Mouse (Mus musculus) lung, postnatal 14 days (tissue): ENCODE measurements around the gene Vac14.

Experiments used
- DNase-seq: peaks from one replicate; pipeline ENCODE4 v3.0.0; 2021

Gene Vac14

DNA sequence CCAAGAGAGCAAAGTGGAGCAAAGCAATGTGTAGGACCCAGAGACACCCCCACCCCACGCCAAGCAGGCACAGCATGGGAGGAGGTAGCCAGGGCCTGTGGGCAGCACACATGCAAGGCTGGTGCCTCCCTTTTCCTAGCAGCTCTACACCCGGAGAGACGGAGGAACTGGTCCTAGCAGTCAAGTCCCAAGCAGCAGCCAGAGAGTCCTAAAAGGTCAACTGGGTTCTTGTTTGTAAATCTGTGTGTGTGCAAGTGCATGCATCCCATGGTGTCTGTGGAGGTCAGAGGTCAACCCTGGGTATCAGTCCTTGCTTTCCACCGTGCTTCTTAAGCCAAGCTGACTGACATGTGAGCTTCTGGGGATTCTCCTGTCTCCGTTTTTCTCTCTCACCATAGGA lies 75.8 kb downstream of the Vac14 start:
- DNase-seq, result no peak

DNA sequence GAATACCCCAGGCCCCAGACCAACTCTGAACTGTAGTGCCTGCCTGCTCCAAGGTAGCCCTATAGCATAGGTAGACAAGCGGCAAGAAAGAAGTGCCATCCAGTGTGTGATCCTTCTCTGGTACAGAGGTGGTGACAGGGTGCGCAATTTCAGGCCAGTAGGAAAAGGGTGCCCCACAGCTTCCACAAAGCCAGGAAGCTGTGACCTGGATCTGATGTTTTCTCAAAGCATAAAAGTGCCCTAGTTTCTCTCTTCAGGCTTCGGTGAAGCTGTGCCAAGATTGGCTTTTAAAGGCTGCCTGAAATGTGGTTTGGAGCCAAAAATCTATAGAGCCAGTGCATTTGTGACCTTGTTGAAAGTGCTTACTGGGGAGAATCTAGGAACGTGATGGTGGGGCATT lies 76.4 kb downstream of the Vac14 start:
- DNase-seq, result no peak

DNA sequence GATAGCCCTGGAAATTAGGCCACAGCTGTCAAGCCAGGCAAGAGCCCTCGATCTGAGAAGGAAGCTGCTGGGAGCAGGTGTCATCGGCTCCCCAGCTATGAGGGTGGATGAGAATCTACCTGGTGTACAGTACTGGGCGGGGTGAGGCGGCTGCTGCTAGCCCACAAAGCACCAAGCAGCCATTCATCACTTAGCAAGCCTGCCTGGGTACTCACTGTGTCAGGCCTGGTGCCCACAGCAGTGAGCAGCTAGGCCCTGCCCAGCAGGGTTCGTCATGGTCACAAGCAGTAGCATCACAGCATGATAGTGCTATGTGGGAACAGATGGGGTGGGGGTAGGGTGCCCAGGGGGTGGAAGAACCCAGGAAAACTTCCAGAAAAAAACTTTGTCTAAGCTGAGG lies 77.0 kb downstream of the Vac14 start:
- no peak for DNase-seq

DNA sequence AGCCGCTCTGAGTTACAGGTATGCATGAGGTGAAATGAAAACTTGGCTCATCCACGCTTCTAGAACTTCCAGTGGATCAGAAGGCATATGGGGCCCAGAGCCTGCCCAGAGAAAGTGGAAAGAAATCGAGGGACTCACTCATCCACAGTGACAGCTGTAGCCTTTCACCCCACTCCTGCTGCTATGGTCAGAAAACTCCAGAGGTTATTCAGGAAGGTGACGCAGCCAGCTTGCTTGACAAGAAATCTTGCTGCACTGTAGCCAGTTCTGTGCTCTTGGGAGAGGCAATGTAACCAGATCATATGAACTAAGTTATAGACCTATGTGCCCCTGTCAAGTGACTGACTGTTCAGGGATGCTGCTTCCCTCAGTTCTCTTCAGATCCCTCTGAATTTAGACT lies 77.7 kb downstream of the Vac14 start:
- DNase-seq, result no peak

DNA sequence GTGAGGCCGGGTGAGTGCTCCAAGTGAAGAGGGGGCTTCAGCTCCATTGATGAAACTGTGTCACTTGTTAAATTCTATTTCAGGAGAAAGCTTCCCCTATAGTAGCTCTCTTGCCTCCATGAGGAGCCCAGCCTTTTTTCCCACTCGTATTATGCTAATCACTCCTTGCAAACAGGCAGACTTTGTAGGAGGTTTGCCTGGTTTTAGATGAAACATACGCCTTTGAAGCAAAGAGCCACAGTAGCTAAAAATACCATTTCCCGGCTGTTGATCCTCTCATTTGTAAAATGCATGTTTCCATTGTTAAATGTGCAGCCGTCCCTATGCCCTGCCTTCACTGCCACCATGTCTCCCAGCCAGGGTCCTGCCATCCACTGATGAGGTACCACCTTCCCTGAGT lies 79.2 kb downstream of the Vac14 start:
- DNase-seq, result no peak

DNA sequence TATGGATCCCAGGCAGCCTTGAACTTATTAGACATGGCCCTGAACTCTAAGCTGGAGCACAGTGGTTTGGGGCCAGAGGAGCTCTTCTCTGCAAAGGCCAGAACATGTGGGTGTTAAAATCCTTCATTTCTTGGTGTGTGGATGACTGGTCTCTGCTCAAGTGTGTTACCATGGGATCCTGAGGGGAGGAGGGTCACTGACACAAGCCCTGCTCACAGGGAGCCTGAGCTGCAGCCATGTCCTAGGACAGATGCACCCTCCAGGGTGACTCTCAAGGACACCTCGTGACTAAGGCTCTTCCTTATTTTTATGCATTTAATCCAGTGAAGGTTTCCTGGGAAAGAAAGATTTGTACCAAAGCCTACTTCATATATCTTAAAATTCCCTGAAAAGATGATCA lies 79.7 kb downstream of the Vac14 start:
- DNase-seq, result no peak

DNA sequence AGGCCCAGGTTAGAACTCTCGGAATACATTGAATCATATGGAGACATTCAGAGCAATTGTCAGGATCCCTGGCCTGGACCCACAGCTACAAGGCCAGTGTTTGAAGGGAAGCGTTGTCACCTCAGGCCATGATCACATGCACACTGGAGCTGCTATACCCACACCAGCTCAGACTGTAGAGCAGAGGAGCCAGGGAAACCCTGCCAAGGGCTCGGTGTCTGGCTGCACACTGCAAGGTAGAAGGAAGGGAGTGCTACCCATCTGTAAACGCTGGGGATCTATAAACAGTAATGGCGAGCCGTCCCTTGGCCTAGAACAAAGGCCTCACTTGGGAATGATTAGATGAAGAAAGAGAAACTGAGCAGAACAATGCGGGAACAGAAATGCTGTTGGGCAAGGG lies 81.1 kb downstream of the Vac14 start:
- no peak for DNase-seq

DNA sequence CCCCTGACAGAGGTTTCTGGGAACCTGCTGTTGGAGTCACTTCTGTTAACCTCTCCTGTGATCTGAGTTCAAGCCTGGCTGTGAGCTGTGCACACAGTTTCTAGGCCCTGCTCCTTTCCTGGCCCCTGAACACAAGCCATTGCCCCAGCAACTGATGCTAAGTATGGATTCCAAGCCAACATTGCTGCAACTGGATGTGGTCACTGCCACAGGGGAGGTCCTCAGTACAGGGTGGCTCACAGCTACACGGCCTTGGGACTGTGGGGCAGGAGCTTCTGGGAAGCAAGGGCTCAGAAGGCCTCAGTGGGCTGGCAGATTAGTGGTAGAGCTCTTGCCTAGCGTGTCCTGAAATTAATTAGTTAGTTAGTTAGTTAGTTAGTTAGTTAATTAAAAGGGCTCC lies 82.2 kb downstream of the Vac14 start:
- DNase-seq, result no peak

DNA sequence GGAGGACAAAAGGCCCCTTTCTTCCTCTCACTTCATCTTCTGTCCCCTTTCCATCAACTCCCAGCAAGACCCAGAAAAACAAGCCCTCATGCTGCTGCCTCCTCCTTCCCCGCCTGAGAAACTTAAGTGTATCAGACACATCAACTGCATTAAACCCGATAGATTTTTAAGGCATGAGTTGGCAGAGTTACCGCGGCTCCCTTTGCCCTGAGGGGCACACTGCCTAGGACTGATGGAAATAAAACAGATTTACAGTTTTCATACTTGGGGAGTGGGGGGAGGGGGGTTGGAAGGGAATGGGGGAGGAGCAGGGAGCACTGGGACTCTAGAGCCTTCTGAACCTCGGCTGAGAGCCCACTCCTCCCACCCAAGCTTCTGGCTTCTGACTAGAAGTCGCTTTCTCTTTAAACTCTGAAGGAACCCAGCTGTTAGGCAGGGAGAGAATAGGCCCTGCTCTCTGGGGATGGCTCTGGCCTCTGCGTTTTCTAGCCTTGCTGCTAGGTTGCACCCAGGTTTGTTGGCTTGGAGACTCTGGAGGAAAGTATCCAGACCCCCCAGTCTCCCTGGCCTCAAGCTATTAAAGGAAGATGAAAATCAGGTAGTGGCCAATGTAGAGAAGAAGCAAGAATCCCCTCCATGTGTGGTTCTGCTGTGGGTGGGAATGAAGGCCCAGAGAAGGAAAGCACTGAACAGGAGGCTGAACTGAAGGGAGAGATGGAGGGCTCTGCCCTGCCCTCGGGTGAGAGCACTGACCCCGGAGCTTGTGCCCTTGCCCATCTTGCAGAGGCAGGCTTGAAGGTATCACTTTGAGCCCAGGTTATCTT lies 84.5 kb downstream of the Vac14 start:
- DNase-seq, result no peak

DNA sequence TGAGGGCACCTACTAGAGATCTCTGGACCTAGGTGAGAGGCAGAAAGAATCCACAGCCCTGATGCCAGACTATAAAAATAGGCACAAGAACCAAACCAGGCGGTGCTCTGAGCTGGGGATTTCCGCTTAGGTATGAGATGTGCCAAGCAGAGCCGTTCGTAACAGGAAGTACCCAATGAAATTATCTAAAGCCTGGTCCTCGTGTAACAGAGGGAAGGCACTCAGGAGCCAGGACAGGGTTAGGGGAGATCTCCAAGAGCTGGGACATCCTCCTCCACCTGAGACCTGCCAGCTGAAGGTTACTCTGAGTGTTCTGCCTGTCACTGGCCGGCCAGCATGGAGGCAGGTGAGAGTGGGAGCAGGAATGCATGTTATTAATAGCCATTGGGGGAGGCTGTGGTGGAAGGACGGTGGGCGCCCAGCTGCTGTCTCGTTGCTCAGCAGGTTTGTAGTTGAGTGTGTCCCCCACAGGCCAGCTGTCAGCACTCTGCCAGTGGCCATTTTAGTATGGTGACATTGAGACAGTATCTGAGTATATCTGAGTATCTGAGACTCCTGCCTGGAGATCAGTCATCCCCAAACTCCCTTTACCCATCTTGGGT lies 85.2 kb downstream of the Vac14 start:
- no peak for DNase-seq

DNA sequence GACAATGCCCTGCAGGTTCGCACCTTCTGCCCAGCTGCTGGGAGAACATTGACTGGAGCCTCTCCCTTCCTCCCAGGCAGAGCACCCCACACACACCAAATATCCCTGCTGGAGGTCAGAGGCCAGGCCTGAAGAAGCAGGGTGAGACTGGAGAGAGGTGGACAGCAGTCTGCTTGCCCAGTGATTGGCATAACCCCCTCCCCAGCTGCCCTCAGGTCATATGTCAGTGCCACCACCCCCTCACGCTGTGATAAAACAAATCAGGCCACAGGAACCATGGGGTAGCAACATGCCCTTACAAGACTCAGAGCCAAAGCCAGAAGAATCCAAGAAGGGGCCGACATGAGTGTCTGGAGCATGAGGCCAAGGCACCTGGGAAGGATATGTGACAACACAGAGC lies 85.7 kb downstream of the Vac14 start:
- no peak for DNase-seq

DNA sequence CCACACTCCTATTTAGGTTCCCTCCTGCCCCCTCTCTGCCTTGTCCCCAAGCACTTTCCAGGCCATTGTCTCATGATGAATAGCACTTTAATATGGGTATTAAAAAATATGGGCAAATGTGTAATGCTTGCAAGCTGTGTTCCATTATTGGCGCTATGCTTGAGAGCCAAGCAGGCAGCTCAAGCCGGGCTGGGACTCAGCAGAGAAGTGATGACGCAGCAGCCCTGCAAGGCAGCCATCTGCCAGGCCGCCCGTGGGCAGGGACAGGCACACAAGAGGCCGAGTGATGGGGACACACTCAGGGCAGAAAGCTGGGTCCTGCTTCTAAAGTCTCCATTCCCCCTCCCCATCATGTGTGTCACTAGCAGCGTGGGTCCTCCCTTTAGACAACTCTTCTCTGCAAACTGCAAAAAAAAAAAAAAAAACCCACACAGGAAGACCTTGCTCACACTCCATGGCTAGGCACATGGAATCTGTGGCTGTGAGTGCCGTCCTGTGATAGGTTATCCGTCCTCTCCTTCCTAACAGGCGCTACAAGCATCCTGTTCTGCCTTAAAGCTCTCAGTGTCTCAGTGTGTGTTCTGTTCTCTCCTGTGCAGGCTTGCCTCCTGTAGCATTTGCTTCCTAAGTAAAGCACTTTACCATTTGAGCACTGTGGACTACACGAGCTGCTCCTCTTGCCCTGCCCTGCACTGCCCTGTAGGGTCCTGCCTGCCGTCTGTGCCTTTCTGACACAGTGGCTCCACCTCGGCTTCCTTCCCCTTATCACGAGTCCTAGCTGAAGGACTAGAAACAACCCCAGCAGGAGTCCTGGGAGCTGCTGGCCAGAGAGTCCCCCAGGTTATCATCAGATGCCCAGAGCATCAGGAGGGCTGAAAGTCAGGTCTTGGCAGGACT lies 87.3 kb downstream of the Vac14 start:
- no peak for DNase-seq

DNA sequence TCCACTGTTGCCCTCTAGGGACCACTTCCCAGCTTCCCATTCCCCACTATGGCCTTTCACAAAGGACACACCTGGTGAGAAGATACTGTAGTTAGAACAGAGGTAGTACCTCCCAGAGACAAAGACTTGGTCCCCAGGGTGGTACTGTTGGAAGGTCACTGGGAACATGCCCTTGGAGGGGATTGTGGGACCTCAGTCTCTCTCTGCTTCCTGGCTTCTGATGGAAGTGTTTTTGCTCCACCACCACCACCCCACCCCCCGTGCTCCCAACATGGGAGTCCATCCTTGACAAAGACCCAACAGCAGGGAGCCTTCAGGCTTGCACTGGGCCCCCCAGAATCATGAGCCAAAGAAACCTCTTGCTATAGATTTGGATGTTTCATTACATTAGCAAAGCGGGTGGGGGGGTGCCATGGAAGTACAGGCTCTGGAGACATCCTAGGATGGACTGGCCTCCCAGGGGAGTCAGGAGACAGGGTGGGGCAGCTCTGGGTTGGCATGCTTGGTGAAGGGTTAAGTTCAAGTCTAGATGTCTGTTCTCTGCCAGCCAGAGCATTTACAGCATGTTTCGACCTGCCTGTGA lies 88.0 kb downstream of the Vac14 start:
- no peak for DNase-seq

DNA sequence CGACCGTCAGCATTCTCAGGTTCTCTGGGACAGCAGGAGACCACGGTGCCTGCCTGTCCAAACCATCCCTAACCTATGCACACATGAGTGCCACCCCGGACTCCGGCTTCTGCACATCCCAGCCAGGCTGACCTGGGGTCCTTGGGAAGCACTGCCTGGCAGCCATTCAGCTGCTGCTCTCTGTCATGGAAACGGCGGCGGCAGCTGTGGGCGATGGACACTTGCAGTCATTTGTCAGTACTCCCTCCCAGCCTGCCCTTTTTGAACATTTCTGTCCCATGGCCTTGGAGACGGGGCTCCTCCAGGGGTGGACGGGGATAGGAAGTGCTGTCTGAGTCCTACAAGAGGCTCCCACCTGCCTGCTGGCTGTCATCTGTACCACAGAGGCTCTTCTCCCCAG lies 90.0 kb downstream of the Vac14 start:
- no peak for DNase-seq

DNA sequence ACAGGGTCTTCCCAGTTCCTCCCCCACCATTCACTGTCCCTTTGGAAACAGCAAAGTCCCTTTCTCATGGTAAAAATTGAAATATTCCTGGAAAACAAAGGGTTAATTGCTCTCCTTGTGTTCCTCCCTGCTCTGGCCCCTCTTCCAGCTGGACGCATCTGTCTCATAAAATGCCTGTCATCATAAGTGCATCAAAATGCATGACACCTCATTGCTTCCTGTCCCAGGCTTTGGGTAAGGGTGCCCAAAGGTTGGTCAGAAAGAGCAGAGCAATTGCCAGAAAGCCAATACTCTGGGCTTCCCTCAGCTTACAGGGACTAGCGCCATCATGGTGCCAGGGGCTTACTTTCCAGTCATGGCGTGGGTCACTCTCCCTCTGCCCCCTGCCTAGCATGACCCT lies 92.2 kb downstream of the Vac14 start:
- DNase-seq, result no peak

DNA sequence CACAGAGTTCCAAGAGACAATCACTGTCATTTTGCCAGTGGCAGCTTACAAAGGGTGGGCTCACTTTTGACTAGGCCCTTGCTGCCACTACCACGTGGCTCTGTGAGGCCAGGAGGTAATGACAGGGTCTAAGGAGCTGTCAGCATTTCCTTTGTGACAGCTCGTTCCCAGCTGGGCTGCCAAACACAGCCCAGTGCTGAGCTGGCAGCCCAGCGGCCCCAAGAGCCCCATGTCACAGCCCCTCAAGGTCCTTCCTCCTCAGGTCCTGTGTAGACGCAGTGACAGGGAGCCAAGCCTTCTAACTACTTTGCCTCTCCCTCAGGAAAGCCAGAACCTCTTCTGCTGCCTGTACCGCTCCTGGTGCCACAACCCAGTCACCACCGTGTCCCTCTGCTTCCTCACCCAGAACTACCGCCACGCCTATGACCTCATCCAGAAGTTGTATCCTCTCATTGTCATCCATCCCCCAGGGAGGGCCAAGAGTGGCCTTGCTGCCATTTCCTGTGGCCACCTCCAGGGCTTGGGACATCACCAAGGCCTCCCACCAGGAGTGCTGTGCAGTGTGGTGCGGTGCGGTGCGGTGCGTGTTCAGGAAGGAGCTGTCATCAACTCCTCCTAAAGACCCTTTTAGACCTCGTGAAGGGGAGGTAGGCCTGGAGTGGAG lies 93.0 kb downstream of the Vac14 start:
- DNase-seq, result peak; percentile 52

DNA sequence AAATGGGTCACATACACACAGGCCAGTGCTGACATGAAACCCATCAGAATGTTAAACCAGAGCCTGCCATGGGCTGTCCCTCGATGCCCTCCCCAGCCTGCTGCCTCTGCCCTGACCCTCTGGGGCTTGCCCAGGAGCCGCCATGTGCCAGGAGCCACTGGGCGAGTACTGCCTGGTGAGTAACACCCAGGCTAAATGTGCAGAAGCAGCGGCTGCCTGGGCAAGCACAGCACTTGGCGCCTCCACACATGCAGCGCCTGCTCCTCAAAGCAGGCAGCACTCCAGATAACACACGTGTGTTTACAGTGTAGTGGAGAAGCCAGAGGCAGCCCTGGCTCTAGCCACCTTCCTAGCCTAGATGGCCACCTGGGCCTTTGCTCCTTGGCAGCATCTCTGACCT lies 94.7 kb downstream of the Vac14 start:
- no peak for DNase-seq

DNA sequence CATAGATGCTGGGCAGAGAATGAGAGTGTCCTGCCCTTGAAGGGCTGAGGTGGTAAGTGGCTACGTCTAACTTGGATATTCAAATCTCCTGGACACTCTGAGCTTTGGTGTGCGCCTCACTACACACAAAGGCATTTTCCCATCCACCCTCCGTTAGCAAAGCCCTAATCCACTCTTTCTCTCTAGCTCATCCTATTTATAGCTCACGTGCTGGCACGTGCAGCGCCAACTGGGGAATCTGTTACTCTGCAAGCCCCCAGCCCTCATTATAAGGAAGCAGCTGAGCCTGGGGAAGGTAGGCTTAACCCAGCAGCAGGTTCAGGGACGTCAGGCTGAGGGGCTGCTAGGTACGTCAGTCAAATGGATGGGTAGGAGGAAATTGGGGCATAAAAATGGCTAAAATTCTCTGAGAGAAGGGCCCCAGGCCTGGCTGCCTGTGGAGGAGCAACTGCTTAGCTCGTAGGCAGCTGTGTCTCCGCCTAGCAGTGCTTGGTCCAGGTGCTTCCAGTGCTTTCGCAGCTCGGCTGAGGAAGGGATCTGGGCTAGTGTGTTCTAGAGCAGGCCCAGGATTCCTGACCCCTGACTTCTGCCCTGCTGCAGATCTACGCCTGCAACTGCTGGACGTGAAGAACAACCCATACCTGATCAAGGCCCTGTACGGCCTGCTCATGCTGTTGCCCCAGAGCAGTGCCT lies 96.6 kb downstream of the Vac14 start:
- no peak for DNase-seq

DNA sequence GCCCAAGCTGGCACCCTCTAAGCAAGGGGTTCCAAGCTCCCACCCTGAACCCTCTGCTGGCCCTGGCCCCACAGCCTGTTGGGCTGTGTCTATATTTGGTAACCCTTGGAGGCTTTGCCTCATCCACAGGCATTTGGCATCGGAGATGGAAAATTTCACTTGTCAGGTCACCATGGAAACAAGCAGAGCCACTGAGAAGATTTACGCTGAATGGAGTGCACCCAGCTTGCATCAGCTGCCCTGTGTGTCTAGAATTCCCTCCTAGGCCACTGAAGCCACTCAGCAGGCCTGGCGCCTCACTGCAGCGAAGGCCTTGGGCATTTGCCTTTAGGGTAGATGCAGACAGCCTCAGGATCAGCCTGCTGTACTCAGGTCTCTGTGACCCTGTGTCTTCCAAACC lies 97.7 kb downstream of the Vac14 start:
- DNase-seq, result peak; percentile 60

DNA sequence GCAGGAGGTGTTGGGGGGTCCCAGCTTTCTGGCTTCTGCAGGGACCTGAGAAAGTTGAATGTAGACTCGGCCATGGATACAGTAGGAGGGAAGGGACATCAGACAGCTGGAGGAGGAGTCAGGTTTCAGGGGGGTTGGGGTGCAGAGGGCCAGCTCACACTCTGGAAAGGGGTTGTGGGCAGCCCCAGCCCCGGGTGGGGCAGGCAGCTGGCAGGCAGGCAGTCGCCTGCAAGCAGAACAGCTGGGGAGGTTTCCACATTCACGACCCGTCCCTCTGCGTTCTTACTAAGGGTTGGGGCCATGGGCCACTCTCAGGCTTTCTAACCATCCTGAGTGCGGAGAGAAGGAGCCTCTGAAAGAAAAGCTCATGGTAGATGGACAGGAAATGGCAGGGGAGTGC lies 98.7 kb downstream of the Vac14 start:
- no peak for DNase-seq

DNA sequence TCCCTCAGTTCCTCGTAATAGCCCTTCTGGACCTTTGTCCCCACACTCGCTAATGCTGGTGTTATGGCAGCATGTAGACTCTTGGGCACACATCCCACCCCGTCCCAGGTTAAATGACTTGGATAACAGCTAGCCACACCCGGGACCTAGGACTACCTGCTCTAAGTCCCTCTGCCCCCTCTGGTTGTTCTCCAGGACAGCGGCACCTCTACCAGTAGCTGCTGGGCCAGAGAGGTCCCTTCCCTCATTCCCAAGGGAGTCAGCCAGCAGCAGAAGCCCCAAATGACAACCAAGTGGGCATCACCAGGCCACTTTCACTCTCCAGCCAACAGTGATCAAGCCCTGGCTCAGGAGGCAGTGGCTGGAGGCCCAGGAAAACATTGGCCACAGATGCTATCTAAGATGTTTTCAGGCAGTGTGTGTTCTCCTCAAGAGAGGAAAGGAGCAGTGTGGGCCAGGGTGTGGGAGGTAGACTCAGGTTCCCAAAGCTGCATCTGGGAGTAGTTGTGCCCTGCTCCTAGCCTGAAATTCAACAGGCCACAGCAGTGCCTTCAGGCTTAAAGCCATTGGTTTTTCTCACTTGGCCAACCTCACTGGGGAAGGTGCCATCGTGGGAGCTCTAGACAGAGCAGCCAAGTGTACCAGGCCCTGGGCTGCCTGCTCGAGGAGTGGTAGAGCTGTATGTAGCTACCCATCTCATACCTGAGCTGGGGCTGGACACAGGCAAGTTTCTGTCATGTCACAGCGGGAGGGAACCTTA lies 100.0 kb downstream of the Vac14 start:
- no peak for DNase-seq
